Mouse (Mus musculus) myocyte (in vitro differentiated cells): ENCODE results near the gene Rgs3. TPM values are rescaled to one million over a fixed set of nuclear protein-coding genes. Genes with fewer than 3 reads are reported as not detected.

Experiments used
- H3K27me3 ChIP-seq: one replicate; pipeline ENCODE4 v1.6.1; 2011; ENCODE audit not compliant: control insufficient read depth, insufficient read depth, insufficient read length
- H3K36me3 ChIP-seq: one replicate; pipeline ENCODE4 v1.6.1; 2011; ENCODE audit not compliant: control insufficient read depth, insufficient read depth
- H3K4me2 ChIP-seq: one replicate; pipeline ENCODE4 v1.6.1; 2011; ENCODE audit warnings: low read depth, control low read depth
- H3K4me3 ChIP-seq: one replicate; pipeline ENCODE4 v1.5.1; 2011; ENCODE audit warnings: mild to moderate bottlenecking, control low read depth, moderate library complexity
- H3K79me2 ChIP-seq: one replicate; pipeline ENCODE4 v1.6.1; 2011; ENCODE audit not compliant: control insufficient read depth, insufficient read depth
- H3ac ChIP-seq: one replicate; pipeline ENCODE4 v1.6.1; 2011; ENCODE audit not compliant: control insufficient read depth, insufficient read length
- CEBPB ChIP-seq: IDR thresholded peaks from 2 replicates; pipeline ENCODE4 v1.6.1; 2011; ENCODE audit warnings: mild to moderate bottlenecking, moderate library complexity; ENCODE audit not compliant: poor library complexity, insufficient read depth, severe bottlenecking
- E2F4 ChIP-seq: IDR thresholded peaks from one replicate; pipeline ENCODE4 v1.6.1; 2011; ENCODE audit warnings: mild to moderate bottlenecking, control low read depth, moderate library complexity; ENCODE audit not compliant: insufficient read depth
- MAX ChIP-seq: IDR thresholded peaks from one replicate; pipeline ENCODE4 v1.6.1; 2011; ENCODE audit warnings: low read depth, mild to moderate bottlenecking, control low read depth
- MYOD1 ChIP-seq, 3 experiments: IDR thresholded peaks; one replicate each; pipeline ENCODE4 v1.6.1; 2011; ENCODE audit warnings: control low read depth in 2 of 3, low read depth in 2 of 3, mild to moderate bottlenecking in 2 of 3, moderate library complexity in 1 of 3; ENCODE audit not compliant: insufficient read length in 2 of 3, control insufficient read depth in 1 of 3
- MYOG ChIP-seq, 3 experiments: IDR thresholded peaks; one replicate each; pipeline ENCODE4 v1.6.1; 2011; ENCODE audit warnings: control low read depth in 2 of 3, low read depth in 2 of 3, mild to moderate bottlenecking in 2 of 3; ENCODE audit not compliant: insufficient read length in 2 of 3, control insufficient read depth in 1 of 3, insufficient read depth in 1 of 3
- POLR2A ChIP-seq: IDR thresholded peaks from one replicate; pipeline ENCODE4 v1.6.1; 2011; ENCODE audit warnings: low read depth, mild to moderate bottlenecking, control low read depth, moderate library complexity; ENCODE audit not compliant: insufficient read length
- POLR2AphosphoS2 ChIP-seq: IDR thresholded peaks from one replicate; pipeline ENCODE4 v1.6.1; 2011; ENCODE audit warnings: low read depth, control low read depth; ENCODE audit not compliant: insufficient read length
- REST ChIP-seq: IDR thresholded peaks from one replicate; pipeline ENCODE4 v1.6.1; 2011; ENCODE audit warnings: mild to moderate bottlenecking, control low read depth, moderate library complexity; ENCODE audit not compliant: insufficient read depth, insufficient read length
- SRF ChIP-seq: IDR thresholded peaks from one replicate; pipeline ENCODE4 v1.6.1; 2011; ENCODE audit warnings: low read depth; ENCODE audit not compliant: control insufficient read depth, insufficient read length
- TCF12 ChIP-seq: IDR thresholded peaks from one replicate; pipeline ENCODE4 v1.6.1; 2011; ENCODE audit warnings: mild to moderate bottlenecking, control low read depth; ENCODE audit not compliant: poor library complexity, insufficient read depth, severe bottlenecking
- TCF3 ChIP-seq: IDR thresholded peaks from one replicate; pipeline ENCODE4 v1.6.1; 2011; ENCODE audit warnings: low read depth, control low read depth; ENCODE audit not compliant: insufficient read length
- USF1 ChIP-seq: IDR thresholded peaks from one replicate; pipeline ENCODE4 v1.6.1; 2011; ENCODE audit warnings: low read depth, mild to moderate bottlenecking, control low read depth, moderate library complexity
- polyA plus RNA-seq: library from polyadenylated mRNA; unstranded; fragments of >200 nt; fragmentation: generic; extraction: Trizol; gene quantifications from one replicate; pipeline ENCODE4 v1.2.1, GENCODE M21; 2012; ENCODE audit warnings: missing spikeins

Rgs3 gene
- polyA plus RNA-seq, 1 experiment, result 40.4 TPM

- no peak overlapping the region for H3ac ChIP-seq
- no peaks in the 10 kb centered on the region for H3K27me3 ChIP-seq
- peaks cover 11% of the 10 kb centered on the region for H3K36me3 ChIP-seq
- H3K79me2 ChIP-seq, result peaks cover 30% of the 10 kb centered on the region
- H3K4me3 ChIP-seq, result no peak overlapping the region
- peak overlapping the region; percentile 49 for H3K4me2 ChIP-seq
- TF ChIP-seq POLR2AphosphoS2 (peak; percentile 62), POLR2A (no peak)
Observed at GRCm38 (mm10) chr4:62704204-62704603, 144.6 kb downstream of the Rgs3 start.

- Histone ChIP-seq H3K27me3 (no peaks in the 10 kb centered on the region), H3ac (no peak overlapping the region), H3K4me3 (no peak overlapping the region), H3K36me3 (peaks cover 11% of the 10 kb centered on the region), H3K79me2 (peaks cover 25% of the 10 kb centered on the region), H3K4me2 (peak overlapping the region; percentile 49)
- TF ChIP-seq USF1 (no peak), POLR2AphosphoS2 (peak; percentile 48), CEBPB (no peak), MYOG (IDR thresholded peaks at IDR 0.05; ENCODE audit: control insufficient read depth in 1 of 3, insufficient read depth in 1 of 3, insufficient read length in 2 of 3, low read depth in 2 of 3) (peak in 1 of 3 experiments; percentile 18), SRF (no peak), MYOD1 (IDR thresholded peaks at IDR 0.05; ENCODE audit: control insufficient read depth in 1 of 3, insufficient read length in 2 of 3, low read depth in 2 of 3) (peak in 2 of 3 experiments; percentile 49 to 51)
Observed at GRCm38 (mm10) chr4:62705013-62705412, 145.4 kb downstream of the Rgs3 start.

- peaks cover 18% of the 10 kb centered on the region for H3K79me2 ChIP-seq
- H3K27me3 ChIP-seq, result no peaks in the 10 kb centered on the region
- TF ChIP-seq TCF12, result no peak
- peak in 2 of 3 experiments; percentile 53 to 76 for TF ChIP-seq MYOD1 (IDR thresholded peaks at IDR 0.05; ENCODE audit: control insufficient read depth in 1 of 3, insufficient read length in 2 of 3, low read depth in 2 of 3)
- peak in 2 of 3 experiments; percentile 55 to 81 for TF ChIP-seq MYOG (IDR thresholded peaks at IDR 0.05; ENCODE audit: control insufficient read depth in 1 of 3, insufficient read depth in 1 of 3, insufficient read length in 2 of 3, low read depth in 2 of 3)
- no peak for TF ChIP-seq REST
- H3K4me3 ChIP-seq, result no peak overlapping the region
- no peak overlapping the region for H3ac ChIP-seq
- H3K4me2 ChIP-seq, result peak overlapping the region; percentile 49
- peaks cover 11% of the 10 kb centered on the region for H3K36me3 ChIP-seq
Observed at GRCm38 (mm10) chr4:62705749-62706148, 146.1 kb downstream of the Rgs3 start.

DNA sequence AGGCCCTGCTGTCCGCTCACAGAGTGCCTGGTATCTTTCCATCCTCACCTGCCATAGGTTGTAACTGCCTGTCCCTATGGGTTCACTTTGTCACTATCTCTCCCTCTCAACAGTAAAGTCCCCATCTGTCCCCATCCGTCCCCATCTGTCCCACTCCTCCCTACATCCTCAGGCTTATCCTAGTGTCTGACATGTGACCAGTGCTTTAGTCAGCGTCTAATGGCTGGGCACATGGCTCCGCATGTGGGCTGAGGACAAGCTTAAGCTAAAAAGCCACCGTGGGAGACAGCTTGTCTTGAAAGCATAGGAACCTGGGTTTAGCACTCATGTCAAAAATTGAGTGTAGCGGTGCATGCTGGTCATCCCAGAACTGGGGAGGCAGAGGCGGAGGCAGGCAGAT, 148.4 kb downstream of the Rgs3 start:
- Histone ChIP-seq H3K4me2 (no peak overlapping the region), H3K27me3 (no peaks in the 10 kb centered on the region), H3K79me2 (peaks cover 2% of the 10 kb centered on the region), H3K36me3 (peaks cover 3% of the 10 kb centered on the region), H3ac (no peak overlapping the region), H3K4me3 (no peak overlapping the region)
- TF ChIP-seq MAX (no peak), SRF (no peak), MYOD1 (IDR thresholded peaks at IDR 0.05; ENCODE audit: control insufficient read depth in 1 of 3, insufficient read length in 2 of 3, low read depth in 2 of 3) (no peak), TCF3 (no peak), USF1 (no peak), MYOG (IDR thresholded peaks at IDR 0.05; ENCODE audit: control insufficient read depth in 1 of 3, insufficient read depth in 1 of 3, insufficient read length in 2 of 3, low read depth in 2 of 3) (no peak), POLR2A (no peak), POLR2AphosphoS2 (no peak), TCF12 (no peak), E2F4 (no peak), CEBPB (no peak), REST (no peak)

DNA sequence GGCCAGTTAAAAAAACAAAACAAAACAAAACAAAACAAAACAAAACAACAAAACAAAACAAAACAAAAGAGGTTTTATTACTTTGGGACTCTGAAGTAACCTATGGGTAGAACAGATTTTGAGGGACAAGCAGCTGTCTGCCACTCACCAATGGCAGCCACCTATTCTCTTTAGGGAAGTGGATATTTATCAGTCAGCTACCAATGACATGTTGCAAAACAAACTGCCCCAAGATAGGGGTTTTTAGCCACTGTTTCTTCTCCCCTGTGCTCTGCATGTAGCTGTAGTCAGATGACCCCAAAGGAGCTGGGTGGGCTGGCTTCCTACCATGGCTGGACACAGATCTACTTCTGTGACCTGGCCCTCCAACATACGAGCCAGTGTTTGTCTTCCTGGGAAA, 149.3 kb downstream of the Rgs3 start:
- no peak overlapping the region for H3K4me3 ChIP-seq
- no peaks in the 10 kb centered on the region for H3K27me3 ChIP-seq
- no peaks in the 10 kb centered on the region for H3K79me2 ChIP-seq
- H3ac ChIP-seq, result no peak overlapping the region
- H3K36me3 ChIP-seq, result no peaks in the 10 kb centered on the region
- H3K4me2 ChIP-seq, result no peak overlapping the region
- no peak for TF ChIP-seq MYOG (IDR thresholded peaks at IDR 0.05; ENCODE audit: control insufficient read depth in 1 of 3, insufficient read depth in 1 of 3, insufficient read length in 2 of 3, low read depth in 2 of 3)
- TF ChIP-seq TCF12, result no peak
- no peak for TF ChIP-seq E2F4
- TF ChIP-seq USF1, result no peak
- TF ChIP-seq REST, result no peak
- no peak for TF ChIP-seq CEBPB
- no peak for TF ChIP-seq SRF
- no peak for TF ChIP-seq TCF3
- no peak for TF ChIP-seq POLR2A

DNA sequence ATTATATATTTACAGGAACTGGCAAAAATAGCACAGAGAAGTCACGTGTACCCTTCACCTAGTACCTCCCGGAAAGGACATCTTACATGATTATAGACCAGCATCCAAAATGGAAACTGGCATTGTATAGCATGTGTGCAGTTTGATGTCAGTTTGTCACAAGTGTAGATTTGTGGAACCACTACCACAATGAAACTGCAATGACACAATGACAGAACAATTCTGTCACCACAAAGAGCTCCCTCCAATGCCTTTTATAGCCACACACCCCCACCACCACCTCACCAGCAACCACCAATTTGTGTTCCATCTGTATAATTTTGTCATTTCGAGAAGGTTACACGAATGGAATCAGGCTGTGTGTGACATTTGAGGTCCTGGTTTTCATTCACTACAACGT, 149.8 kb downstream of the Rgs3 start:
- H3K4me3 ChIP-seq, result no peak overlapping the region
- no peak overlapping the region for H3ac ChIP-seq
- TF ChIP-seq TCF3 (no peak), E2F4 (no peak), MYOD1 (IDR thresholded peaks at IDR 0.05; ENCODE audit: control insufficient read depth in 1 of 3, insufficient read length in 2 of 3, low read depth in 2 of 3) (no peak)

More for the DNA sequence above, 149.8 kb downstream of the Rgs3 start:
- Histone ChIP-seq H3K27me3 (no peaks in the 10 kb centered on the region), H3K4me2 (no peak overlapping the region), H3K79me2 (no peaks in the 10 kb centered on the region), H3K36me3 (no peaks in the 10 kb centered on the region)
